In the genomic region with DNA sequence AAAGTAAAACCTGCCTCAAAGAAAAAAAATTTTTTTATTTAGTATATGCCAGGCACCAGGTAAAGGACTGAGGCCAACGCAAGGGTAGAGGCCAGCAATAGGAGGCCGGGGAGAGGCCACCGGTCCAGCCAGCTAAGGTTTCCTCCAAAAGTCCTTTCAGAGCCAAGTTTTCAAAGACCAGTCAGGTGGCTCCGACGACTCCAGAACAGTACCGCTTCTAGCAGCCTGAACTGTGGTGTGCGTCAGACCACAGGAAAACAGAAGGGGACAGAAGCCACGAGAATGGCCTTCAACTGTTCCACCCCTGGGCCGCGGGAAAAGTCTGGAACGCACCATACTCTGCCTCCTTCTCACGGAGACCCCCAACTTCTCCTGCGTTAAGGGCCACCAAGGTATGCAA, we compare ENCODE assay signal across 8 mouse cellular contexts. TPM values are rescaled to one million over a fixed set of nuclear protein-coding genes. Genes with fewer than 3 reads are reported as not detected.
DNase-seq lines count a peak whose midpoint lies in the region; ATAC-seq lines count a peak whose summit lies in the region.

No protein-coding gene starts in this region.

- H3K36me3 ChIP-seq in erythroblast, embryonic 14.5 days (ENCODE audit: control insufficient read depth): no peaks in the 10 kb centered on the region
- H3K36me3 ChIP-seq in hindbrain, embryonic 12.5 days: no peaks in the 10 kb centered on the region
- H3K36me3 ChIP-seq in limb, embryonic 15.5 days: no peaks in the 10 kb centered on the region
- no peaks in the 10 kb centered on the region for H3K36me3 ChIP-seq in splenic B cell, adult 2 months (ENCODE audit: control insufficient read depth, insufficient read depth, low read length, poor library complexity, severe bottlenecking)

- DNase-seq in adrenal gland, postnatal 36 days: peak; percentile 56 to 62
- DNase-seq in splenic B cell, adult 2 months (ENCODE audit: low read depth, low spot score): peak; percentile 22
- no peak for DNase-seq in left cerebral cortex, postnatal 36 days (ENCODE audit: low spot score in 2 of 2)
- no peak for DNase-seq in ovary, postnatal 14 days (ENCODE audit: low spot score)

- H3K27me3 ChIP-seq in erythroblast, embryonic 14.5 days (ENCODE audit: control insufficient read depth): no peaks in the 10 kb centered on the region
- no peaks in the 10 kb centered on the region for H3K27me3 ChIP-seq in hindbrain, embryonic 12.5 days
- H3K27me3 ChIP-seq in limb, embryonic 15.5 days: no peaks in the 10 kb centered on the region
- no peaks in the 10 kb centered on the region for H3K27me3 ChIP-seq in splenic B cell, adult 2 months (ENCODE audit: control insufficient read depth, insufficient read depth, low read length, poor library complexity, severe bottlenecking)

- 26% methylated on average over 13 of the region's 13 CpGs for WGBS in hindbrain, embryonic 12.5 days
- 20% methylated on average over 13 of the region's 13 CpGs for WGBS in limb, embryonic 15.5 days

- intact Hi-C loops in left cerebral cortex, postnatal 36 days (cut with DNase I): no loop called here

- H3K4me1 ChIP-seq in erythroblast, embryonic 14.5 days (ENCODE audit: control insufficient read depth): peaks cover 20% of the 10 kb centered on the region
- peaks cover 10% of the 10 kb centered on the region for H3K4me1 ChIP-seq in hindbrain, embryonic 12.5 days
- peaks cover 16% of the 10 kb centered on the region for H3K4me1 ChIP-seq in limb, embryonic 15.5 days

- H3K4me3 ChIP-seq in erythroblast, embryonic 14.5 days (replicated peaks): peak overlapping the region; percentile 74
- peak overlapping the region; percentile 65 for H3K4me3 ChIP-seq in hindbrain, embryonic 12.5 days
- peak overlapping the region; percentile 77 for H3K4me3 ChIP-seq in limb, embryonic 15.5 days

- H3K9me3 ChIP-seq in erythroblast, embryonic 14.5 days (ENCODE audit: control insufficient read depth, low read length): no peaks in the 10 kb centered on the region
- H3K9me3 ChIP-seq in hindbrain, embryonic 12.5 days (replicated peaks): no peaks in the 10 kb centered on the region
- no peaks in the 10 kb centered on the region for H3K9me3 ChIP-seq in limb, embryonic 15.5 days

- H3K9ac ChIP-seq in hindbrain, embryonic 12.5 days: 0 out of 2 replicates have a peak overlapping the region, but pooled peaks have one; percentile 69
- peak overlapping the region; percentile 63; the same call in 1 of the 2 replicates for H3K9ac ChIP-seq in limb, embryonic 15.5 days

- no peak for ATAC-seq in erythroblast, adult 5-6 weeks (replicated peaks; ENCODE audit: low FRiP score, poor library complexity, severe bottlenecking)
- no peak for ATAC-seq in hindbrain, embryonic 12.5 days (ENCODE audit: low FRiP score)
- no peak for ATAC-seq in limb, embryonic 15.5 days (ENCODE audit: insufficient number of reproducible peaks, low FRiP score, low TSS enrichment, low read depth)

- H3K4me2 ChIP-seq in hindbrain, embryonic 12.5 days (replicated peaks): peak overlapping the region; percentile 77
- peak overlapping the region; percentile 96 for H3K4me2 ChIP-seq in limb, embryonic 15.5 days

- no peak overlapping the region for H3K27ac ChIP-seq in hindbrain, embryonic 12.5 days
- H3K27ac ChIP-seq in limb, embryonic 15.5 days: no peak overlapping the region

RNA-seq across cellular contexts. Expression of a gene that starts 1.2 kb away (rescaled TPM):
- polyA plus RNA-seq in erythroblast, embryonic 14.5 days (2012): 0.04 and 0.14 TPM in 2 replicates
- total RNA-seq in erythroblast, adult 5-6 weeks (2015; ENCODE audit: low replicate concordance): 8.5 and 10.4 TPM in 2 replicates
- total RNA-seq in erythroblast, adult 5-6 weeks (2017; ENCODE audit: low replicate concordance): 7.5 and 7.7 TPM in 2 replicates
- total RNA-seq in adrenal gland, postnatal 36 days (2021): 10 to 100 TPM; 25.1 to 48.7 TPM
- 16.3 and 17.2 TPM in 2 replicates for polyA plus RNA-seq in hindbrain, embryonic 12.5 days (2016; fragmentation: Nextera tagmentation; extraction: Ambion mirVana)
- 10.8 and 12.5 TPM in 2 replicates for polyA plus RNA-seq in limb, embryonic 15.5 days (2015; fragmentation: Nextera tagmentation; extraction: Ambion mirVana)
- total RNA-seq in left cerebral cortex, postnatal 36 days (2021): 10 to 100 TPM; 84.5 to 94.5 TPM

RNA-seq across cellular contexts. Expression of a gene that starts 45.8 kb away (rescaled TPM):
- polyA plus RNA-seq in erythroblast, embryonic 14.5 days (2012): 0.02 TPM in 1 of 2 replicates, not detected in the other
- total RNA-seq in erythroblast, adult 5-6 weeks (2015; ENCODE audit: low replicate concordance): not detected in 2 replicates
- total RNA-seq in erythroblast, adult 5-6 weeks (2017; ENCODE audit: low replicate concordance): not detected in 2 replicates
- 1 to 10 TPM; 4.9 to 5.2 TPM for total RNA-seq in adrenal gland, postnatal 36 days (2021)
- 2.9 and 3.3 TPM in 2 replicates for polyA plus RNA-seq in hindbrain, embryonic 12.5 days (2016; fragmentation: Nextera tagmentation; extraction: Ambion mirVana)
- 2.4 and 2.5 TPM in 2 replicates for polyA plus RNA-seq in limb, embryonic 15.5 days (2015; fragmentation: Nextera tagmentation; extraction: Ambion mirVana)
- 10 to 100 TPM; 52.5 to 54.0 TPM for total RNA-seq in left cerebral cortex, postnatal 36 days (2021)

RNA-seq across cellular contexts. Expression of a gene that starts 49.9 kb away (rescaled TPM):
- 0.22 TPM in 1 of 2 replicates, not detected in the other for polyA plus RNA-seq in erythroblast, embryonic 14.5 days (2012)
- total RNA-seq in erythroblast, adult 5-6 weeks (2015; ENCODE audit: low replicate concordance): 34.3 and 96.3 TPM in 2 replicates
- 27.0 and 44.2 TPM in 2 replicates for total RNA-seq in erythroblast, adult 5-6 weeks (2017; ENCODE audit: low replicate concordance)
- 10 to 100 TPM; 43.6 to 64.4 TPM for total RNA-seq in adrenal gland, postnatal 36 days (2021)
- 350 and 413 TPM in 2 replicates for polyA plus RNA-seq in hindbrain, embryonic 12.5 days (2016; fragmentation: Nextera tagmentation; extraction: Ambion mirVana)
- polyA plus RNA-seq in limb, embryonic 15.5 days (2015; fragmentation: Nextera tagmentation; extraction: Ambion mirVana): 316 and 461 TPM in 2 replicates
- 10 to 100 TPM; 19.0 to 20.9 TPM for total RNA-seq in left cerebral cortex, postnatal 36 days (2021)

Comparison
In these comparisons a context has a peak if more than half of its experiments do, and no peak if none do; other contexts are left out.
1. DNase-seq: peak in adrenal gland, postnatal 36 days (2 of 2) and splenic B cell, adult 2 months (single experiment); none in left cerebral cortex, postnatal 36 days (0 of 2) and ovary, postnatal 14 days (single experiment).
2. RNA of a gene that starts 45.8 kb away (total RNA-seq): 52.5 to 54.0 TPM in left cerebral cortex, postnatal 36 days; 4.9 to 5.2 TPM in adrenal gland, postnatal 36 days and not detected in erythroblast, adult 5-6 weeks; every median in the first group is over 4 times any median in the second.
3. Peak in every context shown above with its lines, with median percentiles within 50 percentile points of each other: H3K4me3 ChIP-seq.